In genomic region chr6:59433116-59433515, GRCm38 (mm10) we compare ENCODE assay signal across 12 mouse cellular contexts.
"Had no signal": no experiment of that assay in that cellular context is flagged by ENCODE, and none has a peak within 500 bp of the region (broad histone marks: within the 10 kb centered on the region; RNA-seq: fewer than 3 reads in every experiment).

No protein-coding gene starts in this region.

- DNase-seq: retina, postnatal 1 day; right cerebral cortex, adult 18-20 months; right cerebral cortex, postnatal 14 days; right cerebral cortex, postnatal 25 days; right cerebral cortex, postnatal 4 days; spleen, adult 18-20 months; thymus, adult 18-20 months; thymus, adult 2 months; thymus, postnatal 14 days; thymus, postnatal 25 days; thymus, postnatal 36 days; thymus, postnatal 4 days had no signal
